In the genomic region with DNA sequence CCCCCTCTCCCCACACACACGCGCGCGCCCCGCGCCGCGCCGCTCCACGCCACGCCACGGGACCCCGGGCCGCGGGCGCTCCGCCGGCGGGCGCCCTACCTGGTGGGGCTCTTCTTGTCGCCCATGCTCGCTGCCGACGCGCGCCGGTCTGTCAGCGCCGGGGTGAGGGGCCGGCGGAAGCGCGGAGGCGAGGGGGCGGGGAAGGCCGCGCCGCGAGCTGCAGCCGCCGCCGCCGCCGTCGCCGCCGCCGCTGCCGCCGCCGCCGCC, we compare ENCODE assay signal across 8 mouse cellular contexts. TPM values are rescaled to one million over a fixed set of nuclear protein-coding genes. Genes with fewer than 3 reads are reported as not detected.
DNase-seq lines count a peak whose midpoint lies in the region; ATAC-seq and TF ChIP-seq lines count a peak whose summit lies in the region.

No protein-coding gene starts in this region.

- peaks cover 8% of the 10 kb centered on the region; the same call in 1 of the 2 replicates for H3K36me3 ChIP-seq in heart, embryonic 15.5 days
- no peaks in the 10 kb centered on the region for H3K36me3 ChIP-seq in ES-E14 (ENCODE audit: control insufficient read depth, insufficient read depth, low read length, poor library complexity, severe bottlenecking)
- H3K36me3 ChIP-seq in forebrain, embryonic 16.5 days (ENCODE audit: control insufficient read depth, insufficient read depth), result no peaks in the 10 kb centered on the region
- no peaks in the 10 kb centered on the region for H3K36me3 ChIP-seq in liver, embryonic 16.5 days (ENCODE audit: control insufficient read depth, insufficient read depth)

- no peak for DNase-seq in heart, postnatal 14 days
- DNase-seq in ES-E14 (ENCODE audit: low read depth, low spot score), result no peak
- no peak for DNase-seq in thymus, postnatal 25 days
- no peak for DNase-seq in cerebellum, adult 18-20 months
- no peak for DNase-seq in cerebellum, postnatal 4 days (ENCODE audit: low spot score in 2 of 2)

- intact Hi-C loops in heart, postnatal 14 days (cut with DNase I), result loop anchor here (2.0 to 5.0 kb wide), 3 partner anchors 62 to 181 kb away; partner anchors contain the start of genes Gxylt1, Pphln1 and Zcrb1

- H3K4me2 ChIP-seq in heart, embryonic 15.5 days, result peak overlapping the region; percentile 87
- no peak overlapping the region; the same call in 1 of the 2 replicates for H3K4me2 ChIP-seq in forebrain, embryonic 16.5 days (ENCODE audit: low read length)
- H3K4me2 ChIP-seq in liver, embryonic 16.5 days (ENCODE audit: low read depth, low read length), result peak overlapping the region; percentile 98

- peak overlapping the region; percentile 96 for H3K27ac ChIP-seq in heart, embryonic 15.5 days
- H3K27ac ChIP-seq in ES-E14 (ENCODE audit: insufficient read depth, low read depth, low read length, poor library complexity, severe bottlenecking), result no peak overlapping the region
- peak overlapping the region; percentile 77 for H3K27ac ChIP-seq in forebrain, embryonic 16.5 days (ENCODE audit: low read length)
- H3K27ac ChIP-seq in liver, embryonic 16.5 days (ENCODE audit: low read length), result peak overlapping the region; percentile 83

- in situ Hi-C loops in ES-E14 (cut with MboI; ENCODE audit: low sequenced_read_pairs in 2 of 2, unreplicated experiment in 2 of 2), result no loop called here

- 0% methylated on average over 7 of the region's 52 CpGs for WGBS in heart, embryonic 15.5 days
- WGBS in forebrain, embryonic 16.5 days, result under 1% methylated on average over 28 of the region's 52 CpGs
- 0% methylated on average over 27 of the region's 52 CpGs for WGBS in liver, embryonic 16.5 days (ENCODE audit: insufficient replicate concordance)

- H3K27me3 ChIP-seq in heart, embryonic 15.5 days, result no peaks in the 10 kb centered on the region
- H3K27me3 ChIP-seq in forebrain, embryonic 16.5 days (replicated peaks; ENCODE audit: control insufficient read depth, insufficient read depth, low read length), result no peaks in the 10 kb centered on the region
- H3K27me3 ChIP-seq in liver, embryonic 16.5 days (ENCODE audit: control insufficient read depth, insufficient read depth, low read depth, low read length), result no peaks in the 10 kb centered on the region

- peaks cover 12% of the 10 kb centered on the region for H3K4me1 ChIP-seq in heart, embryonic 15.5 days (replicated peaks)
- no peaks in the 10 kb centered on the region for H3K4me1 ChIP-seq in ES-E14 (ENCODE audit: control insufficient read depth in 2 of 2, insufficient read depth in 2 of 2, low read length in 2 of 2, poor library complexity in 1 of 2)
- peaks cover 11% of the 10 kb centered on the region for H3K4me1 ChIP-seq in forebrain, embryonic 16.5 days (replicated peaks; ENCODE audit: control insufficient read depth, insufficient read depth, low read length)
- peaks cover 2% of the 10 kb centered on the region for H3K4me1 ChIP-seq in liver, embryonic 16.5 days (ENCODE audit: control insufficient read depth, low read depth, low read length)

- H3K4me3 ChIP-seq in heart, embryonic 15.5 days, result peak overlapping the region; percentile 68
- H3K4me3 ChIP-seq in ES-E14 (ENCODE audit: insufficient read depth in 1 of 2, low read depth in 1 of 2, low read length in 2 of 2, poor library complexity in 1 of 2, severe bottlenecking in 1 of 2), result peak overlapping the region; percentile 62 to 86; a peak in 3 of 4 replicates
- peak overlapping the region; percentile 91 for H3K4me3 ChIP-seq in forebrain, embryonic 16.5 days (replicated peaks; ENCODE audit: low read length)
- H3K4me3 ChIP-seq in liver, embryonic 16.5 days (ENCODE audit: low read depth, low read length), result peak overlapping the region; percentile 93

- peak overlapping the region; percentile 94 for H3K9ac ChIP-seq in heart, embryonic 15.5 days
- peak overlapping the region; percentile 83 for H3K9ac ChIP-seq in ES-E14 (ENCODE audit: insufficient read depth, low read depth, low read length, poor library complexity, severe bottlenecking)
- peak overlapping the region; percentile 87 for H3K9ac ChIP-seq in forebrain, embryonic 16.5 days (replicated peaks; ENCODE audit: low read depth, low read length)
- H3K9ac ChIP-seq in liver, embryonic 16.5 days (ENCODE audit: low read depth, low read length), result peak overlapping the region; percentile 91

- H3K9me3 ChIP-seq in heart, embryonic 15.5 days (replicated peaks), result no peaks in the 10 kb centered on the region
- H3K9me3 ChIP-seq in ES-E14 (ENCODE audit: control insufficient read depth, insufficient read depth, low read depth, low read length), result no peaks in the 10 kb centered on the region
- H3K9me3 ChIP-seq in forebrain, embryonic 16.5 days (ENCODE audit: control insufficient read depth, low read length), result no peaks in the 10 kb centered on the region
- no peaks in the 10 kb centered on the region for H3K9me3 ChIP-seq in liver, embryonic 16.5 days (replicated peaks; ENCODE audit: control insufficient read depth, low read length)

- ATAC-seq in heart, embryonic 15.5 days (replicated peaks; ENCODE audit: insufficient number of reproducible peaks, insufficient read depth, low FRiP score, low read depth), result no peak; the same call in 1 of the 2 replicates
- no peak for ATAC-seq in forebrain, embryonic 16.5 days
- no peak for ATAC-seq in liver, embryonic 16.5 days (ENCODE audit: low read depth)

TF ChIP-seq in ES-E14, 5 proteins besides CTCF, POLR2A, EP300 and RAD21:
- TF ChIP-seq CHD2 (IDR thresholded peaks at IDR 0.05; ENCODE audit: low read depth, low read length) (no peak), MAFK (IDR thresholded peaks at IDR 0.05; ENCODE audit: insufficient read depth, low read depth, low read length) (no peak), ZC3H11A (IDR thresholded peaks at IDR 0.05; ENCODE audit: borderline replicate concordance, low read depth, low read length) (no peak), ZNF384 (IDR thresholded peaks at IDR 0.05; ENCODE audit: low read depth, low read length) (no peak), HCFC1 (IDR thresholded peaks at IDR 0.05; ENCODE audit: borderline replicate concordance, insufficient read depth, low read length) (no peak)

RNA-seq across cellular contexts. Expression of gene Yaf2, which starts 0.1 kb away (rescaled TPM):
- 72.3 and 74.5 TPM in 2 replicates for polyA plus RNA-seq in heart, embryonic 15.5 days (2015; fragmentation: Nextera tagmentation; extraction: Ambion mirVana)
- 10 to 100 TPM; 20.0 to 21.4 TPM for total RNA-seq in heart, postnatal 14 days (2021)
- 7.3 and 19.8 TPM in 2 replicates for total RNA-seq in ES-E14 (2012; rRNA removed)
- 117 and 124 TPM in 2 replicates for polyA plus RNA-seq in forebrain, embryonic 16.5 days (2015; fragmentation: Nextera tagmentation; extraction: Ambion mirVana)
- 11.9 and 12.9 TPM in 2 replicates for polyA plus RNA-seq in liver, embryonic 16.5 days (2015; fragmentation: Nextera tagmentation; extraction: Ambion mirVana)
